Mouse (Mus musculus): ENCODE results near the gene Pbld2. TPM values are rescaled to one million over a fixed set of nuclear protein-coding genes. Genes with fewer than 3 reads are reported as not detected.

The Pbld2 gene
- total and polyA plus RNA-seq, 2 experiments from 2014 or later = 1.2 TPM; not detected in 1

DNA sequence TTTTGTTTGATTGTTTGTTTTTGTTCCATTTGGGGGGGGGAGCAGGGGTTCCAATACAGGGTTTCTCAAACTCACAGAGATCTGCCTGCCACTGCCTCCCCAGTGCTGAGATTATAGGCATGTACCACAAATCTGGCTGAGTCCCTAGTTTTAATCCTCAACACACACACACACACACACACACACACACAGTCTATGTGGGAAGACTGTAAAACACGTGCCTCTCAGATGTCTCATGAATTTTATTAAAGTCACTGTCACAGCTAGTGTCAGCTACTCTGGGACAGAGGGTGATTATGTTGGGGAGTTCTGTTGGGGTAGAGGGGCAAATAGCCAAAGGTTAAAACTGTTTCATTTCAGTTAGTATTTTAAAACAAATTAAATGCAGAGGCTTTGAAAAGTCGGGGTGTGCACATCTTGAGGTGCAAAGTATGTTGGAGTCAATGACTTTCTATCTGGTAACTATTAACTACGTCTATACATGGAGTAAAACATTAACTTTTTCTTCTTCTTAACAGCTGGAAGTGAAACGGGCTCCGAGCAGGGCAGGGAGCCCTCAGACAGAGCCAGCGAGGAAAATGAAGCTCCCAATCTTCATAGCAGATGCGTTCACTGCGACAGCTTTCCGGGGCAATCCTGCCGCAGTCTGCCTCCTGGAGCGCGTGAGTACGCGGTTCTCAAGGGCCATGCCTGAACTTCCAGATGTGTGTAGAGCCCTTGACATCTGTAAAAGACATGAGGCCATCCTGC is 14.6 kb downstream of the Pbld2 start:
- H3K9ac ChIP-seq (replicated peaks; ENCODE audit: low read length, poor library complexity, severe bottlenecking) = no peak overlapping the region
- no peaks in the 10 kb centered on the region for H3K27me3 ChIP-seq (ENCODE audit: insufficient read depth, low read length)
- ATAC-seq (ENCODE audit: low FRiP score) (no peak), DNase-seq (ENCODE audit: low spot score) (no peak)
- no peaks in the 10 kb centered on the region for H3K9me3 ChIP-seq (ENCODE audit: low read length)
- no peak overlapping the region for H3K4me3 ChIP-seq (ENCODE audit: low read depth, low read length)
- H3K27ac ChIP-seq (ENCODE audit: low read depth, low read length) = no peak overlapping the region
- H3K36me3 ChIP-seq (ENCODE audit: insufficient read depth, low read length) = no peaks in the 10 kb centered on the region
- WGBS = 83% methylated on average over 14 of the region's 14 CpGs
- no peaks in the 10 kb centered on the region for H3K4me1 ChIP-seq (ENCODE audit: insufficient read depth, low read length)
- H3K4me2 ChIP-seq (ENCODE audit: low read depth, low read length, poor library complexity, severe bottlenecking) = no peak overlapping the region
- TF ChIP-seq CTCF (IDR thresholded peaks at IDR 0.05) = no peak

GRCm38 (mm10) chr10:63039867-63040628 is 15.9 kb downstream of the Pbld2 start:
- Histone ChIP-seq H3K9ac (replicated peaks; ENCODE audit: low read length, poor library complexity, severe bottlenecking) (no peak overlapping the region), H3K27ac (ENCODE audit: low read depth, low read length) (no peak overlapping the region), H3K4me3 (ENCODE audit: low read depth, low read length) (no peak overlapping the region), H3K9me3 (ENCODE audit: low read length) (no peaks in the 10 kb centered on the region), H3K4me2 (ENCODE audit: low read depth, low read length, poor library complexity, severe bottlenecking) (no peak overlapping the region), H3K36me3 (ENCODE audit: insufficient read depth, low read length) (no peaks in the 10 kb centered on the region), H3K27me3 (ENCODE audit: insufficient read depth, low read length) (no peaks in the 10 kb centered on the region), H3K4me1 (ENCODE audit: insufficient read depth, low read length) (no peaks in the 10 kb centered on the region)
- TF ChIP-seq CTCF (IDR thresholded peaks at IDR 0.05) = no peak
- DNase-seq (ENCODE audit: low spot score) = no peak
- WGBS = 64% methylated on average over 5 of the region's 5 CpGs
- no peak for ATAC-seq (ENCODE audit: low FRiP score)

- ATAC-seq (ENCODE audit: low FRiP score) = no peak
- H3K4me3 ChIP-seq (ENCODE audit: low read depth, low read length) = no peak overlapping the region
- H3K36me3 ChIP-seq (ENCODE audit: insufficient read depth, low read length) = no peaks in the 10 kb centered on the region
- H3K27me3 ChIP-seq (ENCODE audit: insufficient read depth, low read length) = no peaks in the 10 kb centered on the region
- H3K27ac ChIP-seq (ENCODE audit: low read depth, low read length) = no peak overlapping the region
- 58% methylated on average over 3 of the region's 3 CpGs for WGBS
- no peak overlapping the region for H3K4me2 ChIP-seq (ENCODE audit: low read depth, low read length, poor library complexity, severe bottlenecking)
- H3K9me3 ChIP-seq (ENCODE audit: low read length) = no peaks in the 10 kb centered on the region
- peak; percentile 70 for TF ChIP-seq CTCF (IDR thresholded peaks at IDR 0.05)
- no peaks in the 10 kb centered on the region for H3K4me1 ChIP-seq (ENCODE audit: insufficient read depth, low read length)
- no peak overlapping the region for H3K9ac ChIP-seq (replicated peaks; ENCODE audit: low read length, poor library complexity, severe bottlenecking)
- DNase-seq (ENCODE audit: low spot score) = peak; percentile 48
Measured at GRCm38 (mm10) chr10:63043154-63043553, 19.0 kb downstream of the Pbld2 start.

- no peak for TF ChIP-seq CTCF (IDR thresholded peaks at IDR 0.05)
- Histone ChIP-seq H3K4me3 (ENCODE audit: low read depth, low read length) (no peak overlapping the region), H3K9ac (replicated peaks; ENCODE audit: low read length, poor library complexity, severe bottlenecking) (no peak overlapping the region), H3K27ac (ENCODE audit: low read depth, low read length) (no peak overlapping the region), H3K27me3 (ENCODE audit: insufficient read depth, low read length) (no peaks in the 10 kb centered on the region), H3K4me1 (ENCODE audit: insufficient read depth, low read length) (no peaks in the 10 kb centered on the region), H3K9me3 (ENCODE audit: low read length) (no peaks in the 10 kb centered on the region), H3K4me2 (ENCODE audit: low read depth, low read length, poor library complexity, severe bottlenecking) (no peak overlapping the region), H3K36me3 (ENCODE audit: insufficient read depth, low read length) (no peaks in the 10 kb centered on the region)
- DNase-seq (ENCODE audit: low spot score) (no peak), ATAC-seq (ENCODE audit: low FRiP score) (no peak)
- WGBS = 92% methylated on average over 8 of the region's 8 CpGs
Measured at GRCm38 (mm10) chr10:63047751-63048150, 23.6 kb downstream of the Pbld2 start.

- H3K36me3 ChIP-seq (ENCODE audit: insufficient read depth, low read length) = no peaks in the 10 kb centered on the region
- H3K4me2 ChIP-seq (ENCODE audit: low read depth, low read length, poor library complexity, severe bottlenecking) = no peak overlapping the region
- no peak overlapping the region for H3K9ac ChIP-seq (replicated peaks; ENCODE audit: low read length, poor library complexity, severe bottlenecking)
- 84% methylated on average over 1 of the region's 2 CpGs for WGBS
- no peak for TF ChIP-seq CTCF (IDR thresholded peaks at IDR 0.05)
- no peak overlapping the region for H3K27ac ChIP-seq (ENCODE audit: low read depth, low read length)
- no peaks in the 10 kb centered on the region for H3K27me3 ChIP-seq (ENCODE audit: insufficient read depth, low read length)
- H3K4me1 ChIP-seq (ENCODE audit: insufficient read depth, low read length) = no peaks in the 10 kb centered on the region
- no peaks in the 10 kb centered on the region for H3K9me3 ChIP-seq (ENCODE audit: low read length)
- ATAC-seq (ENCODE audit: low FRiP score) = no peak
- DNase-seq (ENCODE audit: low spot score) = no peak
- no peak overlapping the region for H3K4me3 ChIP-seq (ENCODE audit: low read depth, low read length)
Measured at GRCm38 (mm10) chr10:63049106-63049505, 25.0 kb downstream of the Pbld2 start.

- Histone ChIP-seq H3K4me1 (ENCODE audit: insufficient read depth, low read length) (no peaks in the 10 kb centered on the region), H3K9ac (replicated peaks; ENCODE audit: low read length, poor library complexity, severe bottlenecking) (no peak overlapping the region), H3K4me2 (ENCODE audit: low read depth, low read length, poor library complexity, severe bottlenecking) (no peak overlapping the region), H3K27ac (ENCODE audit: low read depth, low read length) (no peak overlapping the region), H3K9me3 (ENCODE audit: low read length) (no peaks in the 10 kb centered on the region), H3K4me3 (ENCODE audit: low read depth, low read length) (no peak overlapping the region), H3K27me3 (ENCODE audit: insufficient read depth, low read length) (no peaks in the 10 kb centered on the region), H3K36me3 (ENCODE audit: insufficient read depth, low read length) (no peaks in the 10 kb centered on the region)
- DNase-seq (ENCODE audit: low spot score) = no peak
- ATAC-seq (ENCODE audit: low FRiP score) = no peak
- WGBS = 65% methylated on average over 7 of the region's 7 CpGs
- no peak for TF ChIP-seq CTCF (IDR thresholded peaks at IDR 0.05)
Measured at GRCm38 (mm10) chr10:63051267-63051666, 27.2 kb downstream of the Pbld2 start.

All from midbrain, postnatal 0 days (tissue).